Mouse (Mus musculus) brain, embryonic 14.5 days (tissue): ENCODE results near the gene Thsd7a.

Source experiments
- CTCF ChIP-seq: fragments of 200-500 bp; IDR thresholded peaks from 2 replicates; pipeline ENCODE4 v1.5.1; 2012; ENCODE audit warnings: inconsistent platforms, mild to moderate bottlenecking, moderate library complexity, borderline replicate concordance; ENCODE audit not compliant: insufficient read depth, insufficient read length; ENCODE audit errors: extremely low read depth
- POLR2A ChIP-seq: fragments of 200-500 bp; IDR thresholded peaks from 2 replicates; pipeline ENCODE4 v1.6.1; 2012; ENCODE audit warnings: mild to moderate bottlenecking, inconsistent platforms, borderline replicate concordance; ENCODE audit not compliant: poor library complexity, insufficient read depth, insufficient read length, severe bottlenecking; ENCODE audit errors: extremely low read depth

DNA sequence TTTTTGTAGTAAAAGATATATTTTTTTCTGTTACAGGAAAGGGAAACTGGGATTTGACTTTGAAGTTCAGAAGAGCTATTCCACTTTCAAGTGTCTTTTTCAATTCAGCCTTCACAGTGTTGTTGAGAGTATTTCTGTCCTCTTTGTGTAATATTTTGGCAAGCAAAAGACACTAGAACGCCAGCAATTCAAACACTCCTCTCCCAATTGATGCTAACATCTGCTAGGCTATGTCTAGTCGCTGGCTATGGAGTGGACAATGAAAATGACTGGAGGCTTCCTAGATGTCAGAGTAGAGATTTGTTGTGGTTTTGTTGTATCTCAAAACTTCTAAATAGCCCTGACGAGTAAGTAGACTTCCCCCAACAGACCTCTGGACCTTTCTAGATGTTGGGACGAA is 164.8 kb downstream of the Thsd7a start:
- TF ChIP-seq CTCF (no peak), POLR2A (no peak)
